Mouse (Mus musculus): ENCODE data around the gene Gpc6.

Gpc6 gene

GRCm38 (mm10) chr14:117034146-117034545 lies 109.0 kb downstream of the Gpc6 start:
- POLR2A ChIA-PET = no interaction called here
- CTCF ChIA-PET = no interaction called here

DNA sequence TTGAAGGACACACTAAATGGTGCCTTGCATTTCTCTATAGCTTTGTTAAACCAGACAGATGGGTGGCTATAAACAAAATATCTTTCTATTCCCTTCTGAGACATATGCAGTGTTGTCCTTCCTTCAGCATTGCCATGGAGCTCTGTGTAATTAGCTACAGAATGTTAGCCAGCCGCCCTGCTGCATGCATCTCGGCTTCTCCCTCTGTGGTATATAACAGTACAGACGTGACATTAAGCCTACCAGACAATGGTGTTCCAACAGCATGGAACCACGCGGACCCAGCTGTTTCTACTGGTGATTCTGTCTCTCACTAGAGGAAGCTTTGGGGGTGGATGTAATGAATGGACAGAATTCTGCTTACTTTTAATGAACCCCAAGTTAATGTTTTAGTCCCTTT lies 115.9 kb downstream of the Gpc6 start:
- POLR2A ChIA-PET = no interaction called here
- CTCF ChIA-PET = no interaction called here

- CTCF ChIA-PET = no interaction called here
- POLR2A ChIA-PET = no interaction called here
Observed at GRCm38 (mm10) chr14:117048951-117049350, 123.8 kb downstream of the Gpc6 start.

- POLR2A ChIA-PET = no interaction called here
Observed at GRCm38 (mm10) chr14:117050877-117051276, 125.8 kb downstream of the Gpc6 start.

DNA sequence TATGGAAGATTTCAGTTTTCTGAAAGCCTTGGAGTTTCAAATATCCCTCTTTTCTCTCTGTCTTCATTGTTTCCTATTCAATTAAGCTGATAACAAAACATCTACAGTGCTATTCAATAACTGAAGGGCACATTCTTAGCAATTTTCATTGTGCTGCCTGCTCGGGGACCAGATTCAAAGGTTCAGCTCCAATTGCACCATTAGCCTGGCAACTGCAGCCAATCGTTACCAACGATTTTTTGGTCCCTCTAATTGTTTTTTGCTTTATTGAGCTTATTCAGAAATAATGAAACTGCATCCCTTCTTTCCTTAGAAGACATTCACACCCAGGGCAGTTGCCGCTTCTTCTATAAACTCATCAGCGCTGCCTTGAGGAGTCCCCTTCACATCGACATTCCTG lies 128.2 kb downstream of the Gpc6 start:
- ChIA-PET POLR2A (no interaction called here), CTCF (no interaction called here)

More at GRCm38 (mm10) chr14:117050877-117051276, 125.8 kb downstream of the Gpc6 start:
- CTCF ChIA-PET = interaction anchor here in 1 of 4 experiments (0.6 kb wide), 1 partner anchor 297 kb away, joined by 3 read pairs; no protein-coding TSS in a partner anchor

DNA sequence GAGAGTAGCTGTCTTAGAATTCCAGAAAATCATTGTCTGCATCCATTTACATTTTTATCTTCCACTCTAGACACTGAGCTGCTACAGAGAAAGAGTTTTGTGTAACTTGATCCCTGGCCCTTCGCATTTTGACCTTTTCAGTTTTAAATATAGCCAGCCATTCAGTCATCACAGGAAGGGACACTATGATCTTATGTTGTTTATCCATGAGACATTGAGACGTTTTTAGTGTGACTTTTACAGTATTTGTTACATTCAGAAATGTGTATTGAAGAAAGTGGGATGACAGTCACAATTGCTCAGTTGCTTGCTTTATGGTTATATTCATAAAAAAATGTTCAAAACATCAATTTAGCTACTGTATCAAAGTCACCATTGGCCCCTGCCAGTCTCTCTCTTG lies 130.0 kb downstream of the Gpc6 start:
- ChIA-PET POLR2A (no interaction called here), CTCF (no interaction called here)

DNA sequence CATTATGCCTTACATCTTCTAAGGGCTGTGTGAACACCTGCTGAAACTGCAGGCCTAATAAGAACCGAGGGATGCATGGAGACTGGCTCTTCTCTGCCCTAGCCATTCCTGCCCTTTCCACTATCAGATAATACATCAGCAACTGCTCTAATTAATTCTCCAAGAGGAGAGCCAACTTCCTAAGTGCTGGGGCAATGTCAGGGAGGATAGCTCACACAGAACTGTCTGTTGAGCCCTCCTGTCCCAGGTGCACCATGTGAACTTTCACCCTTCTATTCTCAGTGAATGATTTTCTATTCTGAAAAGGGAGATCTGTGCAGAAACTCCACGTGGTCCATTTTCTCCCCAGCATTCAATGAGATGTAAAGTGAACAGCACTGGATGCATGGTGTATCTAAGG lies 136.0 kb downstream of the Gpc6 start:
- ChIA-PET CTCF (no interaction called here), POLR2A (no interaction called here)

DNA sequence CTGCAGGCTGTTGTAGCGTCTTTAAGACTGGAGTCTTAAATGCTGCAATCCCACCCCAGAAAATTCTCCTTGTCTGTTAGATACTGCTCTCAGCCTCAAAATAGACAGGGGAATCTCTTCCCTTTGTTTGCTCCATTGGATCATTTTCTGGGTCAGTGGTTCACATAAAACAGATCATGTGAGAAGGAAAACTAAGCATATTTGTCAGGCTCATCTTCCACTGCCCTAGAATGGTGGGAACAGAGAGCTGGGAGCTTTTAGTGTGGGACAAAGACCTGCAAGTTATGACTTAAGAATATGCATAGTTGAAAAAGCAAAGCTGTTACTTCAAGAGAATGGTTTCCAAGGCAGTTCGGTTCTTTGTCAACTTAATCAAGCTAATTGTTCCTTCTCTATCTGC lies 136.4 kb downstream of the Gpc6 start:
- ChIA-PET POLR2A (no interaction called here), CTCF (no interaction called here)

GRCm38 (mm10) chr14:117068179-117068578 lies 143.1 kb downstream of the Gpc6 start:
- CTCF ChIA-PET = no interaction called here
- POLR2A ChIA-PET = no interaction called here

- ChIA-PET POLR2A (no interaction called here), CTCF (no interaction called here)
Observed at GRCm38 (mm10) chr14:117070470-117071085, 145.5 kb downstream of the Gpc6 start.

- ChIA-PET POLR2A (interaction anchor here in 1 of 4 experiments (0.6 kb wide), 1 partner anchor 492 kb away, joined by 3 read pairs; no protein-coding TSS in a partner anchor), CTCF (no interaction called here)
Observed at GRCm38 (mm10) chr14:117093586-117093985, 168.5 kb downstream of the Gpc6 start.

DNA sequence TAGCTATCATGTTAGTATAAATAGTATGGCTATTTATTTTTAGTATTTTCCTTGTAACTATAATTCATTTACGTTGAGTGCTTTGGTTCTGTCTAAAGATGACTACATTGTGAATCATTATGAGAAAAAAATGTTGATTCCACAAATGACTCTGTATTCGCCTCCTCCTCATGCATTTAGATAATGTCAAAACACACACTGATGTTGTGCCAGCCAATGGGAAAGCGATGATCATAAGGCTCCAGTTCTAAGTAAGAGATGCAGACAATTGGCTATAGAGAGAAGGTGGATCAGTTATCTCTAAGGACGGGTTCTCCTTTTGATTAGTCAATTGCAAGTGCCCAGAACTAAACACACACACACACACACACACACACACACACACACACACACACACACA lies 181.8 kb downstream of the Gpc6 start:
- CTCF ChIA-PET = no interaction called here
- POLR2A ChIA-PET = no interaction called here

- ChIA-PET CTCF (interaction anchor here in 1 of 4 experiments (0.6 kb wide), 1 partner anchor 1094 kb away, joined by 4 read pairs; no protein-coding TSS in a partner anchor), POLR2A (interaction anchor here in 1 of 4 experiments (0.7 kb wide), 1 partner anchor 76 kb away, joined by 3 read pairs; no protein-coding TSS in a partner anchor)
Observed at GRCm38 (mm10) chr14:117113153-117113552, 188.0 kb downstream of the Gpc6 start.

GRCm38 (mm10) chr14:117122036-117122435 lies 196.9 kb downstream of the Gpc6 start:
- CTCF ChIA-PET = no interaction called here
- POLR2A ChIA-PET = no interaction called here

DNA sequence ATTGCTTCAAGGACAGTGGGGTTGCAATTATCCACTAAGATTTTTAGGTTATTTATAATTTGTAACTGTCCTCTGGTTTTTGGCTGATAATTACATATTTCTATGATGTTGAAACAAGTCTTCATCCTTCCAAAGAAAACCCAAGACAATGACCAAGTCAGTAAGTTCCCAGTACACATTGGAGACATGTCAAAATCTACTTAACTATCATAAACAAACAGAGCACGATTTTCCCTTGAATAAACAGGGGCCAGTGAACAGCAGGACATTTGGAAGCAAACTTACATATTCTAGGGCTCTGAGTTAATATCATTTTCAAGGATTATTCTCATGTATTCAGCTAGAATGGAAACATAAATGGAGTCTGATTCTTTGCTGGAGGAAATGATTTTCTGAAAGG lies 205.2 kb downstream of the Gpc6 start:
- POLR2A ChIA-PET = no interaction called here
- CTCF ChIA-PET = no interaction called here

DNA sequence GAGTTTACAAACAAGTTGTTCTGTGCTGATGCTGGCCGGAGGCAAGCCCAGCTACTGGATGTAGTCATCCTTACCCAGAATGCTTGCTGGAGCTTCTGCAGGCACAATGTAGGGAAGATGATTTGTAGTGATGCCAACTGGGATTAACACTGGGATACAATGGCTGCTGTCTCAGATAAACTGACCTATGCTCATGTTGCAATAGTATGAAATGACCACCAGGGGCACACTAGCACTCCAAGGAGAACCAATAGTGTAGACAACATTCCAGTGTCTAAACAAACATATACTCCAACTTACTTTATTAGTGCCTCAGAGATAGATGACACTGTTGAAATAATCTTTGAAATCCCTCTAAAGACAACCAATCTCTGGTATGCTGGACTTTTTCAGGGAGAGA lies 206.2 kb downstream of the Gpc6 start:
- ChIA-PET POLR2A (no interaction called here), CTCF (no interaction called here)

GRCm38 (mm10) chr14:117141077-117141848 lies 216.1 kb downstream of the Gpc6 start:
- ChIA-PET CTCF (no interaction called here), POLR2A (no interaction called here)

- POLR2A ChIA-PET = no interaction called here
Observed at GRCm38 (mm10) chr14:117146089-117146488, 221.0 kb downstream of the Gpc6 start.

DNA sequence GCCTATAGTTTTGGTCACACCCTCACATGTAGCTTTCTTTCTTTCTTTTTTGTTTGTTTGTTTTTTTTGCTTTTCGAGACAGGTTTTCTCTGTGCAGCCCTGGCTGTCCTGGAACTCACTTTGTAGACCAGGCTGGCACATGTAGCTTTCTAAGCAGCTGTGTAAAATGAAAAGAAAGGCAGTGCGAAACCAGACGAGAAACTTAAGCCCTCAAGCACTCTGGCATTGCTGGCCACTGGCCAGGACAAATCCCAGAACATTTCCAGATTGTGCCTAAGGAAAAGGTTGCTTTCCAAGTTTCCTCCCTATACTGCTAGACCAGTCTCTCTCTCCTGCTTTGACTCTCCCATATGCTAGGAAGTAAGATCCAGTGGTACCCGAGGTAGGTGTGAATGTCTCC lies 221.6 kb downstream of the Gpc6 start:
- CTCF ChIA-PET = no interaction called here

More at GRCm38 (mm10) chr14:117146089-117146488, 221.0 kb downstream of the Gpc6 start:
- CTCF ChIA-PET = no interaction called here

GRCm38 (mm10) chr14:117151621-117152020 lies 226.5 kb downstream of the Gpc6 start:
- POLR2A ChIA-PET = no interaction called here
- CTCF ChIA-PET = no interaction called here

More for the DNA sequence above, 221.6 kb downstream of the Gpc6 start:
- POLR2A ChIA-PET = no interaction called here

DNA sequence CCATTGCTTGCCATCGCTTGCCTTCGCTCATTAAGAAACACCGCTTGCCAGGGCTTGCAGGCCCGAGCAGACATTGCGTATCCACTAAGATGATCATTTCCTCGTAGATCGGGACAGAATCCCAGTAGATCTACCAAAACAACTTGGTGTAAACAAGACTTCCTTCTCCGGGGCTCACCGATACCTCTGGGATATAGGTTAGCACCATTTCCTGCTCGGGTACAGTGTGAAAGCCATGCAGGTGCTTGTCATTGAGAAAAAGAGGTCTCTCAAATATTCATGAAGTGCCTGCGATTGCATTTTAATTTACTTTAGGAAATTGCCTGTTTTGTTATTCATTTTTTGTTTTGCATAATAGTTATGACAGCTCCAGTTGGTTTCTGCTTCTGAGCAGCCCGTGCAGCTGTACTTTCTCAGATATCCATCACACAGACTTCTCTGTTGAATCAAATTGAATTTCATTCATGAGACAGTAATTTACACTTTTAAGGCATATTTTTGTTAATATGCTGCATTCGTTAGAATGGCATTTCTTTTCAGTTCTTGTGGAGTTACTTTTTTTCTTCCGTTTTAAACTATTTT lies 230.9 kb downstream of the Gpc6 start:
- ChIA-PET CTCF (no interaction called here), POLR2A (no interaction called here)

Data from embryonic stem cell, embryonic (primary cell).